Mouse (Mus musculus): Measurements from ENCODE around the gene Bzw2. TPM values are rescaled to one million over a fixed set of nuclear protein-coding genes. Genes with fewer than 3 reads are reported as not detected.
A peak's percentile ranks its signal among the peaks of the same experiment; 100 is the strongest.
"Not testable (repeated sequence)": the region's sequence is repeated elsewhere in the genome, so short reads cannot be mapped to it uniquely, and the experiment has no call there.

Bzw2 gene
- 243 and 276 TPM in 2 replicates for polyA plus RNA-seq (2015; fragmentation: Nextera tagmentation; extraction: Ambion mirVana)

- H3K9me3 ChIP-seq = no peaks in the 10 kb centered on the region
- H3K4me2 ChIP-seq = peak within 1 kb of the TSS; percentile 80
- 0 out of 2 replicates have a peak, but pooled peaks have one; percentile 39 for ATAC-seq (ENCODE audit: insufficient number of reproducible peaks, insufficient read depth, low FRiP score, low TSS enrichment, low read depth)
- H3K9ac ChIP-seq = peak within 1 kb of the TSS; percentile 89
- H3K4me1 ChIP-seq = peaks cover 28% of the 10 kb centered on the region
- H3K27me3 ChIP-seq = no peaks in the 10 kb centered on the region
- 0 out of 2 replicates have a peak, but pooled peaks cover 6% of the 10 kb centered on the region for H3K36me3 ChIP-seq
- peak within 1 kb of the TSS; percentile 92 for H3K4me3 ChIP-seq
- H3K27ac ChIP-seq = peak within 1 kb of the TSS; percentile 93
- WGBS = 2% methylated on average over 26 of the region's 26 CpGs
Observed at GRCm38 (mm10) chr12:36157638-36158308, at the start of gene Bzw2. Bzw2 (minus strand) TSS chr12:36158080.

DNA sequence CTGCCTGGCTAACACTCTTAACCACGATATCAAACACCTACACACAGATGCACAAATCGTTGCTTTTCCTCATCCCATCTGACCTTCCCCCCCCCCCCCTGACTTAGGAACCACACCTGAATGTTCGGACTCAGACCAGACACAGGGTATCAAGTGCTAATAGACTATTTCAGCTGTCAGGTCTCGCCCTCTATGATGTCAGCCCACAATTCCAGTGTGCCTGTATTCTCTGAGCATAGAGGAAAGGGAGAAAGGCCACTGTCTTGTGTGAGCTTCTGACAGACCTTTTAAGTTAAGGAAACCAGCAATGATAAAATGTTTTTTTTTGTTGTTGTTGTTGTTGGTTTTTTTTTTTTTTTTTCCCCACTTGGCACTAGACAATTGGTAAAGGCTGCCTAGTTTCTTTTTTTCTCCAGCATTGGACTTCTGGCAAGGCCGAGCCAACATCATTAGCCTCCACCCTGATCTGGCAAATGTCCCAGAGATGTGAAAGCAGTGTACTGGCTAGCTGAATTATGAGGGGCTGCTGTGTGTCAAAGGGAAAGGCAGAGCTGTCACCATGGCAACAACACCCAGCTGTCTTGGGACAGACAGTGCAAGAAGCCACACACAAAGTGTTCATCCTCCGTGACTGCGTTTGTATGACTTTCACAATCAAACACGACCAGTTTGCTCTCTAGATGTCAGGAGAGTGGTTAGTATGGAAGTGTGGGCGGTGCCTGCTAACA, 49.4 kb upstream of the Bzw2 start:
- H3K4me3 ChIP-seq = no peak overlapping the region
- ATAC-seq (ENCODE audit: insufficient number of reproducible peaks, insufficient read depth, low FRiP score, low TSS enrichment, low read depth) = no peak

DNA sequence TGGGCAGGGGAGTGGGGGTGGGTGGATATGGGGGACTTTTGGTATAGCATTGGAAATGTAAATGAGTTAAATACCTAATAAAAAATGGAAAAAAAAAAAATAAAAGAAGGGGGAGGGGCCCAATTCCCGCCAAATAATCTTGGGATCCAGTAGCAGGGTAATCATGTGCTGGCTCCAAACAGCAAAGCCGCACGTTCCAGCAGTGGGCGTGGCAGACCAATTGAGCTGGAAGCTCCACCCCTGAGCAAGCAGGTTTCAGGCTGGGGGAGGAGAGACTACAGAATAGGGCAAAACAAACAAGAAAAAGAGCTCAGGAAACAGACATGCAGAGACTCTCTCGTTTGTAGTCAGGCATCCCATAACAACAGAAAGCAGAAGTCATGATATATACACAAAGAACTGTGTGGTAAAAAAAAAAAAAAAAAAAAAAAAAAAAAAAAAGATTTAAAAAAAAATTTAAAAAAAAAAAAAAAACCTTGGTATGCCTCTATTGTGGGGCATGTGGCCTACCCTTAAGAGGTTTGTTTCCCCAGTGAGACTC, 47.8 kb upstream of the Bzw2 start:
- H3K9me3 ChIP-seq; H3K27me3 ChIP-seq; H3K9ac ChIP-seq; ATAC-seq (ENCODE audit: insufficient number of reproducible peaks, insufficient read depth, low FRiP score, low TSS enrichment, low read depth); H3K4me2 ChIP-seq; H3K27ac ChIP-seq; H3K36me3 ChIP-seq; H3K4me1 ChIP-seq; H3K4me3 ChIP-seq: not testable (repeated sequence)
- 55% methylated on average over 5 of the region's 5 CpGs for WGBS

More for the DNA sequence above, 49.4 kb upstream of the Bzw2 start:
- Histone ChIP-seq H3K36me3 (no peaks in the 10 kb centered on the region), H3K9ac (no peak overlapping the region), H3K27ac (no peak overlapping the region), H3K4me2 (no peak overlapping the region), H3K27me3 (no peaks in the 10 kb centered on the region), H3K9me3 (no peaks in the 10 kb centered on the region), H3K4me1 (peaks cover 3% of the 10 kb centered on the region; the same call in 1 of the 2 replicates)
- 69% methylated on average over 9 of the region's 9 CpGs for WGBS

GRCm38 (mm10) chr12:36194976-36195375, 37.1 kb upstream of the Bzw2 start:
- H3K27ac ChIP-seq = no peak overlapping the region
- H3K4me3 ChIP-seq = no peak overlapping the region
- no peak overlapping the region for H3K9ac ChIP-seq
- no peak for ATAC-seq (ENCODE audit: insufficient number of reproducible peaks, insufficient read depth, low FRiP score, low TSS enrichment, low read depth)
- peaks cover 82% of the 10 kb centered on the region for H3K36me3 ChIP-seq
- H3K4me2 ChIP-seq = no peak overlapping the region
- WGBS = 93% methylated on average over 7 of the region's 7 CpGs
- no peaks in the 10 kb centered on the region for H3K27me3 ChIP-seq
- H3K4me1 ChIP-seq = no peaks in the 10 kb centered on the region
- H3K9me3 ChIP-seq = peaks cover 19% of the 10 kb centered on the region

DNA sequence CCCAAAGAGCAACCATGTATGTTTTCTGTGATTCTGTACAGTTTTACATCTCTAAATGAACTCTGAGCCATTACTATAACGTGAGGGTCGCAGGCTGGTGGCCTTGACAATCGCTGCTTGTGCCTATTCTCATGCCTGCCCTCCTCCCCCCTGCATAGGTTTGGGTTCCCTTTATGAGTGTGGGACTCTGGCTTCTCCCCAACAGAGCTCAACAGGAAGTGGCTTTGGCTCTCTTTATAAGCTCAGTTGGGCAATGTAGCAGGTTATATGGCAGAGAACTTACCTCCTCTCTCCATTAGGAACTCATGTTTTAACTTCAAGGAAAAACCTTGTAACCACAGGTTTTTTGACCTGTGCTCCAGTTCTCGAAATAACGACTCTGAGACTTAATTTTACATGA, 32.5 kb upstream of the Bzw2 start:
- H3K9ac ChIP-seq = no peak overlapping the region
- H3K9me3 ChIP-seq = no peaks in the 10 kb centered on the region
- H3K4me1 ChIP-seq = no peaks in the 10 kb centered on the region
- no peak for ATAC-seq (ENCODE audit: insufficient number of reproducible peaks, insufficient read depth, low FRiP score, low TSS enrichment, low read depth)
- H3K27me3 ChIP-seq = no peaks in the 10 kb centered on the region
- WGBS = 96% methylated on average over 5 of the region's 5 CpGs
- H3K4me3 ChIP-seq = no peak overlapping the region
- no peak overlapping the region for H3K27ac ChIP-seq
- H3K36me3 ChIP-seq = peaks cover 88% of the 10 kb centered on the region
- no peak overlapping the region for H3K4me2 ChIP-seq

GRCm38 (mm10) chr12:36189610-36190009, 31.7 kb upstream of the Bzw2 start:
- no peak overlapping the region for H3K4me2 ChIP-seq
- H3K27ac ChIP-seq = no peak overlapping the region
- H3K36me3 ChIP-seq = peaks cover 81% of the 10 kb centered on the region
- H3K4me3 ChIP-seq = no peak overlapping the region
- H3K27me3 ChIP-seq = no peaks in the 10 kb centered on the region
- H3K9me3 ChIP-seq = no peaks in the 10 kb centered on the region
- WGBS = 96% methylated on average over 3 of the region's 3 CpGs
- H3K9ac ChIP-seq = no peak overlapping the region
- ATAC-seq (ENCODE audit: insufficient number of reproducible peaks, insufficient read depth, low FRiP score, low TSS enrichment, low read depth) = no peak
- H3K4me1 ChIP-seq = no peaks in the 10 kb centered on the region

- ATAC-seq (ENCODE audit: insufficient number of reproducible peaks, insufficient read depth, low FRiP score, low TSS enrichment, low read depth) = no peak
- Histone ChIP-seq H3K4me2 (no peak overlapping the region), H3K27me3 (no peaks in the 10 kb centered on the region), H3K4me1 (no peaks in the 10 kb centered on the region), H3K9me3 (no peaks in the 10 kb centered on the region), H3K36me3 (peaks cover 80% of the 10 kb centered on the region), H3K4me3 (no peak overlapping the region), H3K9ac (no peak overlapping the region), H3K27ac (no peak overlapping the region)
- WGBS = 70% methylated on average over 6 of the region's 6 CpGs
Observed at GRCm38 (mm10) chr12:36187081-36187480, 29.2 kb upstream of the Bzw2 start.

DNA sequence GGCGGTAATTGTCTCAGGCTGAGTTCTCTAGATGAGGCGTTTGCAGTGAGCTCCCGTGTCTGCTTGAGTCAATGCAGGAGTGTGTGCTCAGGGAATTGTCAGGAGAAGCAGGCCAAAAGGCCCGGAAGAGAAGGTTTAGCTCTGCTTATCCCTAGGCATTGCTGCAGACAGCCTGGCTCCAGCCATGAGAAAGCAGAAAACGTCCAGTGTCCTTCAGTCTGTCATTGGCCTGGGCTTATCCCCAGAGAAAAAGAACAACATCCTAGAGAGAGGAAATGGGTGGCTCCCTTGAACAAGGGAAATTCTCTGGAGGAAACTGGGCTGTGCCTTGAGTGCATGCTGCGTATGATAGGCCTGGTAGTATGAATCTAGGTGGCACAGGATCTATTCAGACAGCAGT, 24.7 kb upstream of the Bzw2 start:
- 80% methylated on average over 6 of the region's 6 CpGs for WGBS
- Histone ChIP-seq H3K36me3 (peaks cover 60% of the 10 kb centered on the region), H3K27ac (no peak overlapping the region), H3K4me2 (no peak overlapping the region), H3K9ac (no peak overlapping the region), H3K27me3 (no peaks in the 10 kb centered on the region), H3K9me3 (no peaks in the 10 kb centered on the region), H3K4me1 (no peaks in the 10 kb centered on the region), H3K4me3 (no peak overlapping the region)
- ATAC-seq (ENCODE audit: insufficient number of reproducible peaks, insufficient read depth, low FRiP score, low TSS enrichment, low read depth) = no peak

GRCm38 (mm10) chr12:36177227-36177626, 19.3 kb upstream of the Bzw2 start:
- Histone ChIP-seq H3K4me1 (no peaks in the 10 kb centered on the region), H3K36me3 (peaks cover 67% of the 10 kb centered on the region), H3K9ac (no peak overlapping the region), H3K4me2 (no peak overlapping the region), H3K27me3 (no peaks in the 10 kb centered on the region), H3K27ac (no peak overlapping the region), H3K9me3 (no peaks in the 10 kb centered on the region), H3K4me3 (no peak overlapping the region)
- ATAC-seq (ENCODE audit: insufficient number of reproducible peaks, insufficient read depth, low FRiP score, low TSS enrichment, low read depth) = no peak
- WGBS = 97% methylated on average over 5 of the region's 5 CpGs

DNA sequence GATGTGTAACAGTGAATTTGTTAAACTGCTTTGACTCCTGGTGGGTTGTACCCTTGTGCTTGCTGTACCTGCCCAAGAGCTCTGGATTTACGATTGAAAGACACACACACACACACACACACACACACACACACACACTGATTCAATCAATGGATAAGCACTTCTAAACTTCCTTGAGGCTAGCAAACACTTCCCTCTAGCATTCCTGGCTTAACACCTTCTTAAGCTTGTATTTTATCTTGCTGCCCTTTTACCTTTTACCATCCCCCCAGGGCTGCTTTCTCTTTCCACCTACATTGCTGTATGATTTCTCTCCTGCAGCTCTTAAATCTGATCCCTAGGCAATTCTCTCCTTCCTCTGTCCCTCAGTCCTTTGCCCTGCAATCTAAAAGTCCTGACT, 7.4 kb upstream of the Bzw2 start:
- Histone ChIP-seq H3K36me3 (peaks cover 19% of the 10 kb centered on the region), H3K9ac (no peak overlapping the region), H3K27ac (no peak overlapping the region), H3K9me3 (no peaks in the 10 kb centered on the region), H3K4me1 (peaks cover 18% of the 10 kb centered on the region), H3K4me2 (no peak overlapping the region), H3K4me3 (no peak overlapping the region), H3K27me3 (no peaks in the 10 kb centered on the region)
- 31% methylated on average over 1 of the region's 1 CpGs for WGBS
- ATAC-seq (ENCODE audit: insufficient number of reproducible peaks, insufficient read depth, low FRiP score, low TSS enrichment, low read depth) = no peak

- H3K4me2 ChIP-seq = no peak overlapping the region
- ATAC-seq (ENCODE audit: insufficient number of reproducible peaks, insufficient read depth, low FRiP score, low TSS enrichment, low read depth) = no peak
- H3K4me1 ChIP-seq = peaks cover 18% of the 10 kb centered on the region
- H3K36me3 ChIP-seq = peaks cover 14% of the 10 kb centered on the region
- no peak overlapping the region for H3K4me3 ChIP-seq
- no peak overlapping the region for H3K9ac ChIP-seq
- H3K27ac ChIP-seq = no peak overlapping the region
- WGBS = 63% methylated on average over 7 of the region's 7 CpGs
- H3K27me3 ChIP-seq = no peaks in the 10 kb centered on the region
- no peaks in the 10 kb centered on the region for H3K9me3 ChIP-seq
Observed at GRCm38 (mm10) chr12:36164126-36164791, 6.4 kb upstream of the Bzw2 start.

Data from embryonic facial prominence, embryonic 13.5 days (tissue).